Mouse (Mus musculus): ENCODE measurements at regions not wholly inside any gene's neighbourhood (a gene's known extent, or its start where the extent isn't known, plus 50 kb on each side); places are given as distances from the start of the nearest gene placed in this dataset.

- no peak for ATAC-seq (replicated peaks in 1 of 2; ENCODE audit: insufficient read depth in 1 of 2, low FRiP score in 2 of 2, low TSS enrichment in 1 of 2, low read depth in 1 of 2, poor library complexity in 2 of 2, severe bottlenecking in 2 of 2)
Measured at GRCm38 (mm10) chr7:74647310-74647709, 92.7 kb upstream of the Slco3a1 start.

DNA sequence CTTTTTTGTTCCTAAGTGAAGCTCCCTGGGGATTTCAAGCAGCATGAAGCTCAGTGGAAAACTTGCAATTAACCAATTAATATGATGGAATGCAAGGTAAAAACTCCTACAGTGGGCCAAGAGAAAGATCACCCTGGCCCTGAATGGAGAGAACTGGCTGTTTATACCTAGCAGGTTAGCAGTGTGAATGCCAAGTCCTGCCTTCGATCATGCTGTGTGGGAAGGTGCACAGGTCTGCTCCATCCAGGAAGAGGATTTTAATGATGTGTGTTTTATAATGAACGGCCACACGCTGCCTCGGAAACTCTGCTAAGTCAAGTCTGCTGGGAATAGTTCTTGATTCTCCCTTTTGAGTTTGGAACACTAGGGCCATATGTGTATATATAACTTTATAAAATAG lies 85.6 kb upstream of the Slco3a1 start:
- ATAC-seq (replicated peaks in 1 of 2; ENCODE audit: insufficient read depth in 1 of 2, low FRiP score in 2 of 2, low TSS enrichment in 1 of 2, low read depth in 1 of 2, poor library complexity in 2 of 2, severe bottlenecking in 2 of 2) = no peak

DNA sequence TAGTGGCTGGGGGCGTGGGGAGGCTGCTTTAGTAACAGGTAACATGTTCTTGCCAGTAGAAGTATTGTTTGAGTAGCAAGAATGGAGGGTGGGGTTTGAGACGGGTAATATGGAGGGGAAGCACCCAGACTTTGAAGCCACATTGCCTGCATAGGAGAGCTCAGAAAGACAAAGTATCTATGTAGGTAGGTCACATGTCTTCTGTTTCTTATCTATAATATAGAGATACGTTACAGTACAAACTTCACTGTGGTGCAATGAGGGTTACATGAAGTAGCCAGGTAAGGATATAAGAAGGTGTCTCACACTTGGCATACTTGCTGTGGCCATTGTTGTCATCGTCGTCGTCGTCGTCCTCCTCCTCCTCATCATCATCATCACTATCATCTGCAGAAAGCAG lies 77.6 kb upstream of the Slco3a1 start:
- no peak for ATAC-seq (replicated peaks in 1 of 2; ENCODE audit: insufficient read depth in 1 of 2, low FRiP score in 2 of 2, low TSS enrichment in 1 of 2, low read depth in 1 of 2, poor library complexity in 2 of 2, severe bottlenecking in 2 of 2)

- ATAC-seq (replicated peaks in 1 of 2; ENCODE audit: insufficient read depth in 1 of 2, low FRiP score in 2 of 2, low TSS enrichment in 1 of 2, low read depth in 1 of 2, poor library complexity in 2 of 2, severe bottlenecking in 2 of 2) = no peak
Measured at GRCm38 (mm10) chr7:74628799-74629468, 74.4 kb upstream of the Slco3a1 start.

All from hematopoietic stem cell, adult 5-6 weeks (primary cell).